Mouse (Mus musculus): ENCODE data around the gene Wfdc13. TPM values are rescaled to one million over a fixed set of nuclear protein-coding genes. Genes with fewer than 3 reads are reported as not detected.
"Not testable (repeated sequence)": the region's sequence is repeated elsewhere in the genome, so short reads cannot be mapped to it uniquely, and the experiment has no call there.

Wfdc13 gene
- total and polyA plus RNA-seq, 2 experiments, result not detected

DNA sequence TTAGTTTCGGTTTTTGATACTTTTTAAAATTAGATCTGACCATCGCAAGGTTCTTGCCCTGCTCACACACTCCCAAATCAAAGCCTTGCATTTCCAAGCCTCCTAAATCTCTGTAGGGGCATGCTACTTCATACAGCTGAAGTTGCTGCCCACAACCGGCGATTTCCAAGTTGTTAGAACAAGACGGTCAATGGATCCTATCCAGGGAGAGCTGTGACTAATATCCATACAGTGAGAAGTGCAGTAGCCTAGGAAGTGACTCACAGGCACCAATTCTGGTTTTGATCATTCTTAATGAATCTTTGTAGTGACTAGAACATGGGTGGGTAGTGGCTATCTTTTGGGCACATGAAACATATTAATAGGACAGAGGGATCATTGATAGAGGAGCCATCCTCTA is 16.9 kb downstream of the Wfdc13 start:
- H3K27me3 ChIP-seq (ENCODE audit: control insufficient read depth, insufficient read depth, low read length), result no peaks in the 10 kb centered on the region
- no peak overlapping the region for H3K27ac ChIP-seq (replicated peaks; ENCODE audit: insufficient read depth, low read depth, low read length)
- no peak for DNase-seq (ENCODE audit: extremely low read depth, low read depth, low spot score)
- H3K4me1 ChIP-seq (ENCODE audit: control insufficient read depth, insufficient read depth, low read length), result no peaks in the 10 kb centered on the region
- no peaks in the 10 kb centered on the region for H3K36me3 ChIP-seq (ENCODE audit: control insufficient read depth, insufficient read depth, low read length)
- 85% methylated on average over 5 of the region's 5 CpGs for WGBS
- H3K9ac ChIP-seq (ENCODE audit: low read depth, low read length), result no peak overlapping the region
- TF ChIP-seq POLR2A (IDR thresholded peaks at IDR 0.05; ENCODE audit: extremely low read depth, insufficient read depth, low read length), result no peak
- no peak for TF ChIP-seq CTCF (IDR thresholded peaks at IDR 0.05; ENCODE audit: low read depth, low read length)
- no peak overlapping the region for H3K4me3 ChIP-seq (ENCODE audit: insufficient read depth, low read depth, low read length)
- H3K79me2 ChIP-seq (ENCODE audit: control insufficient read depth, insufficient read depth, low read length), result no peaks in the 10 kb centered on the region

DNA sequence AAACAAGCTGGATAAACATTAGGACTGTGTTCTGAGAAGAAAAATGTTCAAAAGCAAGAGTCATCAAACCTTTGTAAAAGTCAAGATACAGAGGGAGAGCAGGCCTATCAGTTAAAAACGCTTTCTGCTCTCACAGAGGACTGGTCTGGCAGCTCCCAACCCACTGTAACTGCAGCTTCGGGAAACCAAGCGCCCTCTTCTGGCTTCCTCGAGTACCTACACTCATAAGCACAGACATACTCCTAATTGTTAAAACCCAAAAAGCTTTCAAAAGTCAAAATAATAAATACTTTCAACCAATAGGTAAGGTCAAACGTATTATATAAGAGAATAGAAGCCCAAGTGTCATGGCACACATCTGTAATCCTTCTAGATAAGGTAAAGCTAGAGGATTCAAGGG is 19.3 kb downstream of the Wfdc13 start:
- Histone ChIP-seq H3K27ac (replicated peaks; ENCODE audit: insufficient read depth, low read depth, low read length) (no peak overlapping the region), H3K79me2 (ENCODE audit: control insufficient read depth, insufficient read depth, low read length) (no peaks in the 10 kb centered on the region), H3K36me3 (ENCODE audit: control insufficient read depth, insufficient read depth, low read length) (no peaks in the 10 kb centered on the region), H3K4me3 (ENCODE audit: insufficient read depth, low read depth, low read length) (no peak overlapping the region), H3K9ac (ENCODE audit: low read depth, low read length) (no peak overlapping the region), H3K4me1 (ENCODE audit: control insufficient read depth, insufficient read depth, low read length) (no peaks in the 10 kb centered on the region), H3K27me3 (ENCODE audit: control insufficient read depth, insufficient read depth, low read length) (no peaks in the 10 kb centered on the region)
- no peak for DNase-seq (ENCODE audit: extremely low read depth, low read depth, low spot score)
- WGBS, result 86% methylated on average over 5 of the region's 5 CpGs
- TF ChIP-seq POLR2A (IDR thresholded peaks at IDR 0.05; ENCODE audit: extremely low read depth, insufficient read depth, low read length), result no peak
- no peak for TF ChIP-seq CTCF (IDR thresholded peaks at IDR 0.05; ENCODE audit: low read depth, low read length)

DNA sequence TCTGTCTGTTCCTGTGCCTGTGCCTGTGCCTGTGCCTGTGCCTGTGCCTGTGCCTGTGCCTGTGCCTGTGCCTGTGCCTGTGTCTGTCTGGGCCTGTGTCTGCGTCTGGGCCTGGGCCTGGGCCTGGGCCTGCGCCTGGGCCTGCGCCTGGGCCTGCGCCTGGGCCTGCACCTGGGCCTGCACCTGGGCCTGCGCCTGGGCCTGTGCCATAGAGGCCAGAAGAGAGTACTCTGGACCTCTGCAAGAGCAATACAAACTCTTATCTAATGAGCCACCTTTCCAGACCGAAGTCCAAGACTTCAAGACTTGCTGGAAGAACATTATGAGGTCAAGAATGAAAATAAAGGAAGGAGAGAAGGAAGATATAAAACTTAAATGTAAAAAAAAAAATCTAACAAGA is 20.4 kb downstream of the Wfdc13 start:
- H3K4me3 ChIP-seq (ENCODE audit: insufficient read depth, low read depth, low read length), result no peak overlapping the region
- no peaks in the 10 kb centered on the region for H3K36me3 ChIP-seq (ENCODE audit: control insufficient read depth, insufficient read depth, low read length)
- H3K4me1 ChIP-seq (ENCODE audit: control insufficient read depth, insufficient read depth, low read length), result no peaks in the 10 kb centered on the region
- no peak for DNase-seq (ENCODE audit: extremely low read depth, low read depth, low spot score)
- TF ChIP-seq CTCF (IDR thresholded peaks at IDR 0.05; ENCODE audit: low read depth, low read length) (no peak), POLR2A (IDR thresholded peaks at IDR 0.05; ENCODE audit: extremely low read depth, insufficient read depth, low read length) (no peak)
- no peaks in the 10 kb centered on the region for H3K79me2 ChIP-seq (ENCODE audit: control insufficient read depth, insufficient read depth, low read length)
- H3K27ac ChIP-seq (replicated peaks; ENCODE audit: insufficient read depth, low read depth, low read length), result no peak overlapping the region
- H3K27me3 ChIP-seq (ENCODE audit: control insufficient read depth, insufficient read depth, low read length), result no peaks in the 10 kb centered on the region
- H3K9ac ChIP-seq (ENCODE audit: low read depth, low read length), result no peak overlapping the region
- WGBS, result 91% methylated on average over 6 of the region's 6 CpGs

DNA sequence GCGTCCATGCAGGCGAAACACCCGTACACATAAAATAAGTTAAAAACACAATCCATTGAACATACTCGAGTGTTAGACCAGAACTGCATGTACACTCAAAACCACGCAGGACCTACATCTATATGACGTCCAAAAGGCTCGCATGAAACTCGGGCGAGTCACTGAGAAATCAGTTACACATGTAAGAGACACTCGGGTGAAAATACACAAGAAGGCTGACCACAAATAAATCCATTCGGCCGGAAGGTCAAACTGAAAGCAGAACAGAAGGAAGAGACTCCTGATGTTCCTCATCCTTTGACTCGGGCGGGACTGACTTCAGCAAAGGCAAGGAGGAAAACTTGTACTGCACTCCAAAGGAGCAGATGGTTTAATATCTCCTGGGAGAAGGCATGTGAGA is 21.1 kb downstream of the Wfdc13 start:
- H3K79me2 ChIP-seq (ENCODE audit: control insufficient read depth, insufficient read depth, low read length), result no peaks in the 10 kb centered on the region
- 89% methylated on average over 14 of the region's 14 CpGs for WGBS
- H3K27ac ChIP-seq (replicated peaks; ENCODE audit: insufficient read depth, low read depth, low read length), result no peak overlapping the region
- no peak overlapping the region for H3K9ac ChIP-seq (ENCODE audit: low read depth, low read length)
- no peak overlapping the region for H3K4me3 ChIP-seq (ENCODE audit: insufficient read depth, low read depth, low read length)
- H3K36me3 ChIP-seq (ENCODE audit: control insufficient read depth, insufficient read depth, low read length), result no peaks in the 10 kb centered on the region
- H3K27me3 ChIP-seq (ENCODE audit: control insufficient read depth, insufficient read depth, low read length), result no peaks in the 10 kb centered on the region
- peak; percentile 10 for DNase-seq (ENCODE audit: extremely low read depth, low read depth, low spot score)
- no peaks in the 10 kb centered on the region for H3K4me1 ChIP-seq (ENCODE audit: control insufficient read depth, insufficient read depth, low read length)
- TF ChIP-seq POLR2A (IDR thresholded peaks at IDR 0.05; ENCODE audit: extremely low read depth, insufficient read depth, low read length) (no peak), CTCF (IDR thresholded peaks at IDR 0.05; ENCODE audit: low read depth, low read length) (no peak)

DNA sequence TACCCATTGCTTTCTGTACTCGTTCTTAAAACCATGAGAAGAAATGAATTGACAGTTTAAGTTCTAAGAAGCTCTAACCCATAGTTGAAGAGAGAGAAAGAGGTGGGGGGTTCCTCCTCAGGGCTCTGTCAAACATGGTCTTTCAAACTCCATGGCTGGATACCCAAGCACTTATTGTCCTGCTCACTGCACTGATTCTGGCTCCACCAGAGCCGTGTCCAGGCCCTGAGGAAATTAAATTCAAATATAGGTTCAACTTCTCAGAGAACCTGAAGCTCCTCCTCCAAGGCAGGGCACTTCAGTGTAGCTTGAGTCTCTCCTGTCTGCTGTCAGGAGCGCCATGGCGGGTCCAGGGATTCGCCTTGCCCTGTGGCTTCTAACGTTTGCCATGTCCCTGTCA is 30.1 kb downstream of the Wfdc13 start, which contains the start of gene Spint5:
Gene Spint5 (plus strand): TSS at position 301 of the 400 bp plus-strand sequence.
- Histone ChIP-seq H3K36me3 (ENCODE audit: control insufficient read depth, insufficient read depth, low read length) (no peaks in the 10 kb centered on the region), H3K79me2 (ENCODE audit: control insufficient read depth, insufficient read depth, low read length) (no peaks in the 10 kb centered on the region), H3K27ac (replicated peaks; ENCODE audit: insufficient read depth, low read depth, low read length) (no peak within 1 kb of the TSS), H3K4me3 (ENCODE audit: insufficient read depth, low read depth, low read length) (no peak within 1 kb of the TSS), H3K9ac (ENCODE audit: low read depth, low read length) (no peak within 1 kb of the TSS), H3K27me3 (ENCODE audit: control insufficient read depth, insufficient read depth, low read length) (no peaks in the 10 kb centered on the region), H3K4me1 (ENCODE audit: control insufficient read depth, insufficient read depth, low read length) (no peaks in the 10 kb centered on the region)
- no peak for TF ChIP-seq CTCF (IDR thresholded peaks at IDR 0.05; ENCODE audit: low read depth, low read length)
- no peak for TF ChIP-seq POLR2A (IDR thresholded peaks at IDR 0.05; ENCODE audit: extremely low read depth, insufficient read depth, low read length)
- WGBS, result 74% methylated on average over 6 of the region's 6 CpGs
- no peak for DNase-seq (ENCODE audit: extremely low read depth, low read depth, low spot score)

DNA sequence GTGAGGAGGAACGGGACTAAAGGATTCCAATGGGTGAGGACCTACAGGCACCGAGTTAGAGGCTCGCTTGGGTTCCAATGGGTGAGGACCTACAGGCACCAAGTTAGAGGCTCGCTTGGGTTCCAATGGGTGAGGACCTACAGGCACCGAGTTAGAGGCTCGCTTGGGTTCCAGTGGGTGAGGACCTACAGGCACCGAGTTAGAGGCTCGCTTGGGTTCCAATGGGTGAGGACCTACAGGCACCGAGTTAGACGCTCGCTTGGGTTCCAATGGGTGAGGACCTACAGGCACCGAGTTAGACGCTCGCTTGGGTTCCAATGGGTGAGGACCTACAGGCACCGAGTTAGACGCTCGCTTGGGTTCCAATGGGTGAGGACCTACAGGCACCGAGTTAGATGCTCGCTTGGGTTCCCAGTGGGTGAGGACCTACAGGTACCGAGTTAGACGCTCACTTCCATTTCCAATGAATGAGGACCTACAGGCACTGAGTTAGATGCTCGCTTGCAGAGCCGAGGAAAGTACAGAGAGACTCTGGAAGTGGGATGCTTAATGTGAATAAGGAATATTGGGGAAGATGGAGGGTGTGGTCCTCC is 31.4 kb downstream of the Wfdc13 start:
- WGBS, result 90% methylated on average over 23 of the region's 23 CpGs
- not testable (repeated sequence) for H3K27ac ChIP-seq (replicated peaks; ENCODE audit: insufficient read depth, low read depth, low read length); H3K36me3 ChIP-seq (ENCODE audit: control insufficient read depth, insufficient read depth, low read length); DNase-seq (ENCODE audit: extremely low read depth, low read depth, low spot score); H3K4me3 ChIP-seq (ENCODE audit: insufficient read depth, low read depth, low read length); H3K27me3 ChIP-seq (ENCODE audit: control insufficient read depth, insufficient read depth, low read length); H3K4me1 ChIP-seq (ENCODE audit: control insufficient read depth, insufficient read depth, low read length); H3K9ac ChIP-seq (ENCODE audit: low read depth, low read length); H3K79me2 ChIP-seq (ENCODE audit: control insufficient read depth, insufficient read depth, low read length)
